Mouse (Mus musculus): ENCODE data around the gene Otx1. TPM values are rescaled to one million over a fixed set of nuclear protein-coding genes. Genes with fewer than 3 reads are reported as not detected.

Otx1 gene
- polyA plus RNA-seq, 1 experiment from 2014 or later: 5.9 TPM

GRCm38 (mm10) chr11:21950094-21950493, 52.6 kb downstream of the Otx1 start:
- no peaks in the 10 kb centered on the region for H3K36me3 ChIP-seq (replicated peaks; ENCODE audit: control insufficient read depth, insufficient read depth, low read depth, low read length)
- ATAC-seq (replicated peaks; ENCODE audit: insufficient number of reproducible peaks, low FRiP score, low TSS enrichment, low read depth): no peak
- H3K27me3 ChIP-seq (ENCODE audit: control insufficient read depth, insufficient read depth, low read length): no peaks in the 10 kb centered on the region
- H3K4me3 ChIP-seq (ENCODE audit: low read depth, low read length): no peak overlapping the region
- no peak overlapping the region for H3K27ac ChIP-seq (replicated peaks; ENCODE audit: low read depth, low read length)
- no peak overlapping the region for H3K4me2 ChIP-seq (ENCODE audit: low read depth, low read length)
- no peak overlapping the region for H3K9ac ChIP-seq (replicated peaks; ENCODE audit: low read length)
- H3K4me1 ChIP-seq (ENCODE audit: control insufficient read depth, insufficient read depth, low read length): no peaks in the 10 kb centered on the region
- no peaks in the 10 kb centered on the region for H3K9me3 ChIP-seq (replicated peaks; ENCODE audit: control insufficient read depth, low read length)
- no peak for DNase-seq (ENCODE audit: low spot score)

All from embryonic facial prominence, embryonic 11.5 days (tissue).